Mouse (Mus musculus) telencephalon, adult 2 months (tissue): ENCODE results near the gene Slc6a2.

Experiments used
- DNase-seq: peaks from one replicate; pipeline ENCODE4 v3.0.0-alpha.2; 2011; ENCODE audit warnings: low read depth, low spot score

Gene Slc6a2

GRCm38 (mm10) chr8:92959779-92960178 lies at the start of gene Slc6a2:
Gene Slc6a2 (plus strand): TSS chr8:92960079.
- no peak for DNase-seq

DNA sequence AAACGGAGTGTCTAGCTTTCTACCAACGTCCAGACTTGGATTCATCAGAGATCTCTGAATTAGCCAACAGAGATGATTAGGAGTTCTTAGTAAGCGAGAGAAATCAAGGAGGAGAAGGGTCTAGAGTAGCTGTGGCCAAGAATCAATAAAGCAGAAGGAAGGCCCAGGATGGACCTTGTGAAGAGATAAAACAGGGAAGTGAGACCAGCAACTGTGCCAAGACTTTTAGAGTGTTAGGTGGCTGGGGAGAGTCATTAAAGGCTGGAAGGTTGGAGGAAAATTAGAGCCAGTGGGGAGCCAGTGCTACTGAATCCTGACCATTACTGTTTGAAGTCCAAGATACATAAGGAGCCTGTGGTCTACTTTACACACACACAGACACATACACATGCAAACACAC lies 48.4 kb upstream of the Slc6a2 start:
- DNase-seq: no peak

- DNase-seq: no peak
These were observed 46.5 kb upstream of the Slc6a2 start for GRCm38 (mm10) chr8:92913396-92913795.

GRCm38 (mm10) chr8:92916082-92916481 lies 43.8 kb upstream of the Slc6a2 start:
- DNase-seq: no peak

- no peak for DNase-seq
These were observed 38.1 kb upstream of the Slc6a2 start for GRCm38 (mm10) chr8:92921768-92922167.

GRCm38 (mm10) chr8:92928986-92929385 lies 30.9 kb upstream of the Slc6a2 start:
- DNase-seq: no peak

DNA sequence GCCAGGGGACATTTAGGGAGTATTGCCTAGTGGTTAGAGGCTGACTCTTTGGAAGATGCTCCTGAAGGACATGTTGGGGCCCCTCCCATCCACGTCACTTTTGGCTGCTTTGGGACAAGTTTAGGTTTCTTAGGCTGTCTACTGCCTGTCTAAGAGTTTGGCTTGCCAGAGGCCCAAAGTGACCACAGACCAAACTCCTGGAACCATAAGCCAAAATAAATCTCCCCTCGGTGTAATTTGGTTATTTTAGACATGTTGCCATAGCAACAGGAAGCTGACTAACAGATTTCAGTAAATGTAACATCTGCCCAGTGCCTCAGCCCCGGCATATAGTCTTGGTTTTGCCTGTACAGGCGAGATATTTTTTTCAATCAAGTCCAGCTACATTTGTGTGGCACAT lies 21.8 kb upstream of the Slc6a2 start:
- DNase-seq: no peak

DNA sequence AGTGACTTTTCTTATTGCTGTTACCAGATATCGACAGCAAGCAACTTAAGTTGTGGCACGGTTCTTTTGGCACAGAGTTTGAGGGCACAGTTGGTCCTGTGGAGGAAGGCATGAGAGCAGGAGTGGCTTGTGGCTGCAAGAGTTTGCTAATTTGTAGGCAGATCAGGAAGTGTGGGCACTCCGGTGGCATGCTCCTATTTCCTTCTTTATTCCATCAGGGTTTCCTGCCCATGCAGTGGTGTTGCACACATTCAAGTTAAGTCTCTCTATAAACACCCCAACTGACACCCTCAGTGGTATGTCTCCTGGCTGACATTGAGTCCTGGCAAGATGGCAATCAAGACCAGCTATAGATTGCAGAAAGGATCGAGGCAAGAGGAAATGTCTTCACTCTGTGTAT lies 10.8 kb upstream of the Slc6a2 start:
- DNase-seq: no peak

DNA sequence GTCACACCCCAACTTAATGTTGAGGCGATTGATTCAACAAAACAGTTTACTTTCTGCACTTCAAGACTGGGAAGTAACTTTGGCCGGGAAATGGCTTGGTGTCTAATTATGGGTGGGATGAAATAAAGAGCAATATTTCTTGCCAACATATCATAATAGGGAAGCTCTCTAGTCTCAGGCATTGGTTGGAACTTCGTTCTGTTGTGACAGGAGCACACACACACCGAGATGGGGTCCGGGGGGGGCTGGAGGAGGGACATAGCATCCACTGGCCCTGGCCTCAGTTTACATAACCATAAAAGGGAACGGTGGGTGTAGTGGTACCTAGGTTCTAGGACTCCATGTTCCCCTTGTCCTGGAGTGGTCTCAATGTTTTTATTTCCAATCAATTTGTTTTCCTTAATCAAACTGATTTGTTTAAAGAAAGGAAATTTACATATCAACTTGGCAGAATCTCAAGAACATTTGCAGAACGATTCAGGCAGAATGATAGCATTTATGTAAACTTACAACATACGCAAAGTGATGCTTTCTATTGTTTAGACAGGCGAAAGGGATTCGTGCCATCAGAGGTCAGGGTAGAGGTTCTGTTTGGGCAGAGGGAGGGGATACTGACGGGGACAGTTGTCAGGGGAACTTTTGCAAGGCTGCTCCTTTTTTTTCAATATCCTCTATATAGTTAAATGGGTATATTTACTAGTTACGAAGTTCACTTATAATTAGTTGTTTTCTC lies 9.1 kb upstream of the Slc6a2 start:
- DNase-seq: no peak

DNA sequence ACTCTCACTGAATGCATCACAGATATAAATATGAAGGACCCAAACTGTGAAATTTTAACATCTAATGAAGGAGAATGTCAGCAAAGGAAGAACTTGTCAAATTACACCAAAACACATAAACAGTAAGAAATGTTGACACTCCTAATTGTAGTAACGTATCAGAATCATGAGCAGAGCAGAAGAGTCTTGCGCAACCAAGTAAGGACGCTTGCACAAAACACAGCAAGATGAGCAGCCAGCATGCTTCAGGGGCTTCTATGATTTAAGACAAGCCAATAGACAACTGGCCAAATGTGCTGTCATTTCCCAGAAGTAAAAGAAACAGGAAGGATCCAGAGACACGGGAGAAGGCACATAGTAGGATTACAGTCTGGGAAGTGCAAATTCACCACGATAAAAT lies 5.8 kb upstream of the Slc6a2 start:
- no peak for DNase-seq

GRCm38 (mm10) chr8:92960451-92960911 lies 602 bp downstream of the Slc6a2 start:
- no peak for DNase-seq

DNA sequence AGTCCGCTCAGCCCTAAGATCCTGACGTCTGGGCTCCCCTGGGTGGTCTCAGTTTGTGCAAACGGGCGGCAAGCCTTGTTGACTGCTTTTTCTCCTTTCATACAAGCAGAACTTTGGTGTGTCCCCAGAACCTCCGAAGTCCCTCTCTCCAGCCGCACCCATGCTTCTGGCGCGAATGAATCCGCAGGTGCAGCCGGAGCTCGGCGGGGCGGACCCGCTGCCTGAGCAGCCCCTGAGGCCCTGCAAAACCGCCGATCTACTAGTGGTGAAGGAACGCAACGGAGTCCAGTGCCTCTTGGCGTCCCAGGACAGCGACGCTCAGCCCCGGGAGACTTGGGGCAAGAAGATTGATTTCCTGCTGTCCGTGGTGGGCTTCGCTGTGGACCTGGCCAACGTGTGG lies 1.2 kb downstream of the Slc6a2 start:
- no peak for DNase-seq

DNA sequence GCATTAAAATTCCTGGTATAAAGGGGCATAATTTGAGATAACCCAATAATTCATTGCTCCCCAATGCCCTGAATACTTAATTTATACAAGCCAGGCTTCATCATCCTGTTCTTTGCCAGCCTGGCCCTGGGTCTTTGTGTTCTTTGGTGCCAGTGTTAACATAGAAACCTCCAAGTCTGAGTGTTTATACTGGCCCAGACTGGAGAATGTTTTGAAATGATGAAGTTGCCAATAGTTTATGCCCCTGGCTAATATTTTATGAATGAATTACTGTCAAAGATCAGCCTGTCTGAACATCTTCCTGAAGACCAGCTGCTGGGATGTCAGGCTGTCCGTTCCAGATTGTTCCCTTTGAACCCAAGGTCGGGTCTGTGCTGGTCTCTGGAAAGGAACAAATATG lies 4.7 kb downstream of the Slc6a2 start:
- no peak for DNase-seq

- no peak for DNase-seq
These were observed 13.1 kb downstream of the Slc6a2 start for GRCm38 (mm10) chr8:92972949-92973348.

DNA sequence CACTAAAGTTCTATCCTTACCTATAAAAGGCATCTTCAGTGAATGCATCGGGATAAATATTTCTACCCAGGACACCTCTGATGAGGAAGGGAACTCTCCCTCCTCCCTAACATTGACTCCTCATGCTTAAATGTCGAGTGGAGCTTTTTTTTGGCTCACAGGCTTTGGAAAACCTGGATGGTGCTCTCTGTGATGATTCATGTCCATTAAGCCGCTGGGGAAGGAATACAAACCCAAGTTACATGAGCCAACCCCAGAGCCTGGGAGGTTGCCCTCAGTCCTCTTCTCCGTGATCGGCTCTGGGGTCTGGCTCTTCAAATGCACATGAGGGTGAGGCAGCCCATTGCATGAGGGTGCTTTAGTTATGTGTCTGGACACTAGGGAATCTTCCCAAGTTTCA lies 16.8 kb downstream of the Slc6a2 start:
- no peak for DNase-seq

- no peak for DNase-seq
These were observed 22.6 kb downstream of the Slc6a2 start for GRCm38 (mm10) chr8:92982491-92982890.

GRCm38 (mm10) chr8:92984376-92984775 lies 24.5 kb downstream of the Slc6a2 start:
- peak; percentile 6 for DNase-seq

DNA sequence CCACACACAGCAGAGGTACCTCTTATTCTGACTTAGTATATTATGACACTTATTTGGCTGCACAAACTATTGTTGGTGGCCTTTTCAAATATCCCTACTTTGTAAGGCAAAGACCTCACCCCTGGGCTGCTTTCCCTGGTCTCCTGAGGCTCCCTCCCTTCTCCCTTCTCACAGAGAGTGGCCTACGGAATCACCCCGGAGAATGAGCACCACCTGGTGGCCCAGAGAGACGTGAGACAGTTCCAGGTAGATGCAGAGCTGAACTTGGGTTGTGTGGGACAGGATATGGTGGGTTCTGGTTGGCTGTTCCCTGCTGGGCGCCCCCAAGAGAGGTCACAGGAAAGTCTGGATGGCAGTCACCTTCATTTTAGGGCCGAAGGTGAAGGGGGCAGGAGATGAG lies 37.0 kb downstream of the Slc6a2 start:
- no peak for DNase-seq

DNA sequence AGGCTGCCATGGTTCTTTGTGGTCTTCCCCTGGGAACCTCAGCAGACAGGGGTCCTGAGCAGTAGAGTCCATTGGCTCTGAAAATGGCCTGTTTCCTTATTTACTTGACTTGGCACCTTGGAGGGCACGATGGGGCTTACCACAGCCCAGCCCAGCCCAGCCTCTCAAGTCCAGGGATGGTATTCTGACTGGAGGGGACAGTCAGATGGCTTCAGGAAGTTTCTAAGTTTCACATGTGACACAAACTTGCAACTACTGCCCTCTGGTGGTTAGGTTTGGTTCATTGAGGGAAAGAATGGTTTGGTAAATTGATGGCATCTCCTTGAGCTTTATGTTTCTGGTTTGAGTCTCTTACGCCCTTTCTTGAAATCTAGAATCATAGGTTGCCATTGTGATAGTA lies 38.7 kb downstream of the Slc6a2 start:
- DNase-seq: no peak

DNA sequence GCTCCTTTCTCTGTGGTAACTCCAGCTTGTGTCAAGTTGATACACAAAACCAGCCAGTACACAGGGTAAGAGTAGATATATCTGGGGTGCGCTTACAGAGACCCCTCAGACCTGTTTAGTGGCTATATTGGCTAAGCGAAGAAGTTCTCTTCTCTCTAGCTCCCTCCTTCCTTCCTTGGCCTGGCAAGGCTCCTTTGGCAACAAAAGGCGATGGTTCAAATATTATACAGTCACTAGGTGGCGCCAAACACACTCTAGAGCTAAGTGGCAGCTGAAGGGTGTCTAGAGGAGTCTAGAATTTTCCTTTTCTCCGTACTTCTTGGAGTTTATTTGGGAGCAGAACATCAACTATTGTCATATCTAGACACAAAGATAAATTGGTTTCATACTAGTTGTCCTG lies 50.4 kb downstream of the Slc6a2 start:
- DNase-seq: no peak

- no peak for DNase-seq
These were observed 51.6 kb downstream of the Slc6a2 start for GRCm38 (mm10) chr8:93011439-93011838.

- no peak for DNase-seq
These were observed 52.3 kb downstream of the Slc6a2 start for GRCm38 (mm10) chr8:93012226-93012625.

DNA sequence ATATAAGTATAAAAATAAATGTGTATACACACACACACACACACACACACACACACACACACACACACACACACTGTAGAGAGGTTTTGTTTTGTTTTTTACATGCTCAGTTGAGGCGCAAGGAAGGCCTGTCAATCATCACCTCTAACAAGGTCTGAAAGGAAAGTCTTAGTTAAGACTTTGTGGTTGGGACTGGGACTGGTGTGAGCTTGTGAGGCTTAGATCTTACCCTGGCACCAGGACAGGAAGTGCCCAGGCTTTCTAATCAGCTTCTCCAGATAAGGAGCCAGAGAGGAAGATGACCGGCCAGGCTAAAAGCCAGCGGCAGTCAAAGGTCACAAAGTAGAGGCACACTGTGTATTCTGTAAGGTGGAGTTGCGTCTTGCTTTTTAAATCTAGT lies 54.4 kb downstream of the Slc6a2 start:
- no peak for DNase-seq

- DNase-seq: no peak
These were observed 61.9 kb downstream of the Slc6a2 start for GRCm38 (mm10) chr8:93021738-93022137.
